Mouse (Mus musculus): ENCODE measurements around the gene Aspdh.

DNA sequence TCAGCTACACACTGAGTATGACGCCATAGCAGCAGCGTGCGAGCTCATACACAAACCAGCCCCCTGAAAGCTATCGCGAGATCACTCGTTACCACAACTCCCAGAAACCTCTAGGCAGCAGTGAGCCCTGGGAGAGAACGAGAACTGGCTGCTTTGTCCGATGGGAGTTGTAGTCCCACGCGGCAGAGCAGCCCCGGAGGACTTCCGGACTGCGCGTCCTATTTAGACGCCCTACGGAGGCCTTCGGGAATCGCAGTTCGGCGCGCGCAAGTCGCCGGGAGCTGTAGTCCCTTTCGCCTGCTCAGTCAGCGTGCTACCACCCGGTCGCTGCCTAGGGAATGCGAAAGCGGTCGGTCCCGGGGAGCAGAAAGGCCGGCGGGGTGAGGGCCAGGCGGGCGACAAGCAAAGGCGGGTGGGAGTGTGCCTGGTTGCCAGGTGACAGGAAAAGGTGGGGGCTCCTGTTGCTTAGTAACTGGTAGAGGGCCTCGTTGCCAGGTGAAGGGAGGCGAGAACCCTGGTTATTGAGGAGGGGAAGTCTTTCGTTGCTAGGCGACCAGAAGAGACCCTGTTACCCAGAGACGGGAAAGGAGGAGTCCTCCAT is 2.7 kb downstream of the Aspdh start, which contains the start of gene Josd2:
- TF ChIP-seq POLR2A (IDR thresholded peaks at IDR 0.05; ENCODE audit: insufficient read length, low read depth) (peak; percentile 87), MAX (IDR thresholded peaks at IDR 0.05; ENCODE audit: low read depth) (no peak), MYOG (IDR thresholded peaks at IDR 0.05; ENCODE audit: control insufficient read depth in 1 of 3, insufficient read depth in 1 of 3, insufficient read length in 2 of 3, low read depth in 2 of 3) (no peak), SRF (IDR thresholded peaks at IDR 0.05; ENCODE audit: control insufficient read depth, insufficient read length, low read depth) (no peak), POLR2AphosphoS2 (IDR thresholded peaks at IDR 0.05; ENCODE audit: insufficient read length, low read depth) (peak; percentile 76), CEBPB (IDR thresholded peaks at IDR 0.05; ENCODE audit: insufficient read depth, poor library complexity, severe bottlenecking) (no peak), TCF3 (IDR thresholded peaks at IDR 0.05; ENCODE audit: insufficient read length, low read depth) (no peak), E2F4 (IDR thresholded peaks at IDR 0.05; ENCODE audit: insufficient read depth) (no peak), TCF12 (IDR thresholded peaks at IDR 0.05; ENCODE audit: insufficient read depth, poor library complexity, severe bottlenecking) (no peak)

Measured in myocyte (in vitro differentiated cells).